Mouse (Mus musculus): ENCODE data around the gene Dnajc12. TPM values are rescaled to one million over a fixed set of nuclear protein-coding genes. Genes with fewer than 3 reads are reported as not detected.
"Not testable (repeated sequence)": the region's sequence is repeated elsewhere in the genome, so short reads cannot be mapped to it uniquely, and the experiment has no call there.

Dnajc12 gene
- polyA plus RNA-seq, 1 experiment from 2014 or later: 14.7 TPM

DNA sequence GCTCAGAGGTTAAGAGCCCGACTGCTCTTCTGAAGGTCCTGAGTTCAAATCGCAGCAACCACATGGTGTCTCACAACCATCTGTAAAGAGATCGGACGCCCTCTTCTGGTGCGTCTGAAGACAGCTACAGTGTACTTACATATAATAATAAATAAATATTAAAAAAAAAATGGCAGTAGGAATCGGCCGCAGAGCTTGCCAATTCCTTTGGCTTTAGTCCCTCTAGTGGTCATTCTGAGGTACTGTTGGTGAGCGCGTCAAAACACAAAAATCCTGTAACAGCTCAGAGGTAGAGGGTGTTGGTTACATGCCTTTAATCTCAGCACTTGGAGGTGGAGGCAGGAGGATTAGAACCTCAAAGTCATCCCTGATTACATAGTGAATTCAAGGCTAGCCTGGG is 4.8 kb upstream of the Dnajc12 start:
- Histone ChIP-seq H3K36me3 (ENCODE audit: control insufficient read depth, insufficient read depth, low read length) (no peaks in the 10 kb centered on the region), H3K4me2 (ENCODE audit: low read depth, severe bottlenecking) (no peak overlapping the region), H3K9me3 (ENCODE audit: control insufficient read depth, low read length) (no peaks in the 10 kb centered on the region), H3K4me3 (ENCODE audit: low read depth, low read length) (no peak overlapping the region), H3K9ac (ENCODE audit: low read length) (no peak overlapping the region), H3K4me1 (ENCODE audit: control insufficient read depth, insufficient read depth, low read length) (no peaks in the 10 kb centered on the region; the same call in 1 of the 2 replicates), H3K27ac (replicated peaks; ENCODE audit: low read depth, low read length) (no peak overlapping the region), H3K27me3 (ENCODE audit: control insufficient read depth, insufficient read depth, low read length) (no peaks in the 10 kb centered on the region)
- 21% methylated on average over 9 of the region's 9 CpGs for WGBS
- ATAC-seq (ENCODE audit: insufficient number of reproducible peaks, low FRiP score, low TSS enrichment, low read depth): no peak
- peak; percentile 71 for DNase-seq (ENCODE audit: low spot score)

- Histone ChIP-seq H3K4me1 (ENCODE audit: control insufficient read depth, insufficient read depth, low read length) (no peaks in the 10 kb centered on the region; the same call in 1 of the 2 replicates), H3K9ac (ENCODE audit: low read length) (no peak overlapping the region), H3K4me2 (ENCODE audit: low read depth, severe bottlenecking) (no peak overlapping the region), H3K9me3 (ENCODE audit: control insufficient read depth, low read length) (no peaks in the 10 kb centered on the region), H3K27ac (replicated peaks; ENCODE audit: low read depth, low read length) (no peak overlapping the region), H3K36me3 (ENCODE audit: control insufficient read depth, insufficient read depth, low read length) (no peaks in the 10 kb centered on the region), H3K4me3 (ENCODE audit: low read depth, low read length) (no peak overlapping the region), H3K27me3 (ENCODE audit: control insufficient read depth, insufficient read depth, low read length) (no peaks in the 10 kb centered on the region)
- DNase-seq (ENCODE audit: low spot score): no peak
- no peak for ATAC-seq (ENCODE audit: insufficient number of reproducible peaks, low FRiP score, low TSS enrichment, low read depth)
- 70% methylated on average over 6 of the region's 6 CpGs for WGBS
These were observed 3.1 kb upstream of the Dnajc12 start for GRCm38 (mm10) chr10:63378948-63379680.

- H3K27me3 ChIP-seq (ENCODE audit: control insufficient read depth, insufficient read depth, low read length): no peaks in the 10 kb centered on the region
- WGBS: 5% methylated on average over 24 of the region's 24 CpGs
- DNase-seq (ENCODE audit: low spot score): peak; percentile 31
These were observed 554 bp upstream of the Dnajc12 start, which contains the start of gene Sirt1 for GRCm38 (mm10) chr10:63381498-63382280. TSS of gene Sirt1 (minus strand) at chr10:63381704.

GRCm38 (mm10) chr10:63385897-63386296 is 3.7 kb downstream of the Dnajc12 start:
- DNase-seq (ENCODE audit: low spot score); ATAC-seq (ENCODE audit: insufficient number of reproducible peaks, low FRiP score, low TSS enrichment, low read depth); H3K36me3 ChIP-seq (ENCODE audit: control insufficient read depth, insufficient read depth, low read length); H3K4me1 ChIP-seq (ENCODE audit: control insufficient read depth, insufficient read depth, low read length); H3K9ac ChIP-seq (ENCODE audit: low read length); H3K27ac ChIP-seq (replicated peaks; ENCODE audit: low read depth, low read length); H3K27me3 ChIP-seq (ENCODE audit: control insufficient read depth, insufficient read depth, low read length); H3K9me3 ChIP-seq (ENCODE audit: control insufficient read depth, low read length): not testable (repeated sequence)
- Histone ChIP-seq H3K4me3 (ENCODE audit: low read depth, low read length) (peak overlapping the region; percentile 40; the same call in 1 of the 2 replicates), H3K4me2 (ENCODE audit: low read depth, severe bottlenecking) (peak overlapping the region; percentile 60)
- WGBS: 35% methylated on average over 5 of the region's 5 CpGs

More at GRCm38 (mm10) chr10:63381498-63382280, 554 bp upstream of the Dnajc12 start, which contains the start of gene Sirt1:
- no peaks in the 10 kb centered on the region; the same call in 1 of the 2 replicates for H3K4me1 ChIP-seq (ENCODE audit: control insufficient read depth, insufficient read depth, low read length)
- peak within 1 kb of the TSS; percentile 44 for H3K4me3 ChIP-seq (ENCODE audit: low read depth, low read length)
- H3K4me2 ChIP-seq (ENCODE audit: low read depth, severe bottlenecking): peak within 1 kb of the TSS; percentile 81
- H3K9ac ChIP-seq (ENCODE audit: low read length): peak within 1 kb of the TSS; percentile 62
- no peak within 1 kb of the TSS for H3K27ac ChIP-seq (replicated peaks; ENCODE audit: low read depth, low read length)
- H3K36me3 ChIP-seq (ENCODE audit: control insufficient read depth, insufficient read depth, low read length): no peaks in the 10 kb centered on the region
- H3K9me3 ChIP-seq (ENCODE audit: control insufficient read depth, low read length): no peaks in the 10 kb centered on the region
- ATAC-seq (ENCODE audit: insufficient number of reproducible peaks, low FRiP score, low TSS enrichment, low read depth): no peak

DNA sequence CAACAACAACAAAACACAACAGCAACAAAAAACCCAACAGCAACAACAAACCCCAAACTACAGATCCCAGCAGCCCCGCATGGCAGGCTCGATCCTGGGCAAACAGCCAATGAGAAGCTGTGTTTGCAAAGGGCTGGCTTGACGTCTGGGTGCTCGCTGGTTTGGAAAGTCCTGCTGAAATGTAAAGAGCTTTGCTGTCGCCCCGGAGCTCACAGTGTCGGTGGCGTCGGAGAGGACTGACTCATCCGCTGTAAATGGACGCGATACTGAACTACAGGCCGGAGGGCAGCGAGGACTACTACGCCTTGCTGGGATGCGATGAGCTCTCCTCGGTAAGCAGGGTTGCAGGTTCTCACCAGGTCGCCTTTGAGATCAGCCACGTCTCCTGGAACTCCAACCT is 4.2 kb downstream of the Dnajc12 start:
- Histone ChIP-seq H3K4me2 (ENCODE audit: low read depth, severe bottlenecking) (peak overlapping the region; percentile 60), H3K36me3 (ENCODE audit: control insufficient read depth, insufficient read depth, low read length) (no peaks in the 10 kb centered on the region), H3K27ac (replicated peaks; ENCODE audit: low read depth, low read length) (no peak overlapping the region), H3K9me3 (ENCODE audit: control insufficient read depth, low read length) (no peaks in the 10 kb centered on the region), H3K27me3 (ENCODE audit: control insufficient read depth, insufficient read depth, low read length) (no peaks in the 10 kb centered on the region), H3K4me3 (ENCODE audit: low read depth, low read length) (peak overlapping the region; percentile 40), H3K4me1 (ENCODE audit: control insufficient read depth, insufficient read depth, low read length) (no peaks in the 10 kb centered on the region; the same call in 1 of the 2 replicates), H3K9ac (ENCODE audit: low read length) (peak overlapping the region; percentile 35; the same call in 1 of the 2 replicates)
- ATAC-seq (ENCODE audit: insufficient number of reproducible peaks, low FRiP score, low TSS enrichment, low read depth) (peak; percentile 64; the same call in 1 of the 2 replicates), DNase-seq (ENCODE audit: low spot score) (peak; percentile 80)
- 0% methylated on average over 19 of the region's 19 CpGs for WGBS

GRCm38 (mm10) chr10:63386991-63387390 is 4.7 kb downstream of the Dnajc12 start:
- ATAC-seq (ENCODE audit: insufficient number of reproducible peaks, low FRiP score, low TSS enrichment, low read depth) (no peak), DNase-seq (ENCODE audit: low spot score) (no peak)
- no peaks in the 10 kb centered on the region for H3K4me1 ChIP-seq (ENCODE audit: control insufficient read depth, insufficient read depth, low read length)
- peak overlapping the region; percentile 40 for H3K4me3 ChIP-seq (ENCODE audit: low read depth, low read length)
- H3K4me2 ChIP-seq (ENCODE audit: low read depth, severe bottlenecking): peak overlapping the region; percentile 60
- WGBS: 4% methylated on average over 10 of the region's 10 CpGs
- H3K36me3 ChIP-seq (ENCODE audit: control insufficient read depth, insufficient read depth, low read length): no peaks in the 10 kb centered on the region
- H3K9me3 ChIP-seq (ENCODE audit: control insufficient read depth, low read length): no peaks in the 10 kb centered on the region
- H3K27me3 ChIP-seq (ENCODE audit: control insufficient read depth, insufficient read depth, low read length): no peaks in the 10 kb centered on the region
- H3K27ac ChIP-seq (replicated peaks; ENCODE audit: low read depth, low read length): no peak overlapping the region
- H3K9ac ChIP-seq (ENCODE audit: low read length): no peak overlapping the region

DNA sequence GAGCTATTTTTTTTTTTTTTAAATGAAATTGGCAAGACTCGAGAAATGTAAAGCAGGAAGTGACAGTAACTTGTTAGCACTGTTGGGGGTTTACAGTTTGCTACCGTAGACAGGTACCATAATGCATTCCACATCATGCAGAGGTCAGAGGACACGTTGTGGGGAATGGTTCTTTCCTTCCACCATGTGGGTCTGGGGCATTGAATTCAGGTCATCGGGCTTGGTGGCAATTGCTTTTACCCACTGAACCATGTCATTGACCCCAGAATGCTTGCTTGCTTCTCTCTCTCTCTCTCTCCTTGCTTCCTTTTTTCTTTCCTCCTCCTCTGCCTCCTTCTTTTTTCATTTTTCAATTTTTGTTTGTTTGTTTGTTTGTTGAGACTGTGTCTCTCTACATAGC is 6.7 kb downstream of the Dnajc12 start:
- Histone ChIP-seq H3K9ac (ENCODE audit: low read length) (no peak overlapping the region), H3K27me3 (ENCODE audit: control insufficient read depth, insufficient read depth, low read length) (no peaks in the 10 kb centered on the region), H3K9me3 (ENCODE audit: control insufficient read depth, low read length) (no peaks in the 10 kb centered on the region), H3K27ac (replicated peaks; ENCODE audit: low read depth, low read length) (no peak overlapping the region), H3K36me3 (ENCODE audit: control insufficient read depth, insufficient read depth, low read length) (no peaks in the 10 kb centered on the region), H3K4me1 (ENCODE audit: control insufficient read depth, insufficient read depth, low read length) (no peaks in the 10 kb centered on the region), H3K4me3 (ENCODE audit: low read depth, low read length) (no peak overlapping the region), H3K4me2 (ENCODE audit: low read depth, severe bottlenecking) (no peak overlapping the region)
- WGBS: 80% methylated on average over 4 of the region's 4 CpGs
- no peak for DNase-seq (ENCODE audit: low spot score)
- no peak for ATAC-seq (ENCODE audit: insufficient number of reproducible peaks, low FRiP score, low TSS enrichment, low read depth)

DNA sequence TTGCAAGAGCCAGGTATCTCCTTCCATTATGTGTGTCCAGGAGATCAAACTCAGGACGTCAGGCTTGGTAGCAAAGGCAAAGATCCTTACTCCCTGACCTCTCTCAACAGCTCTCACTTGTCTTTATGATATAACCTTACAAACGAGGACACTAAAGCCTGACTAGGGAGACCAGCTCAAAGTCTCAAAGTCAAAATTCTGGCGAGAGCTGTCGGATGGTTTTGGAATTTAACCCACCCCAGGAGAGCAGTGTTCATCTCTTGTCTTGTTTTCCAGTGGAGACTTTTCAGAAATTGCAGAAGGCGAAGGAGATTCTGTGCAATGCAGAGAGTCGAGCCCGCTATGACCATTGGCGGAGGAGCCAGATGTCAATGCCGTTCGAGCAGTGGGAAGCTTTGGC is 14.7 kb downstream of the Dnajc12 start:
- Histone ChIP-seq H3K9ac (ENCODE audit: low read length) (no peak overlapping the region), H3K9me3 (ENCODE audit: control insufficient read depth, low read length) (no peaks in the 10 kb centered on the region), H3K4me2 (ENCODE audit: low read depth, severe bottlenecking) (no peak overlapping the region), H3K27me3 (ENCODE audit: control insufficient read depth, insufficient read depth, low read length) (no peaks in the 10 kb centered on the region), H3K36me3 (ENCODE audit: control insufficient read depth, insufficient read depth, low read length) (no peaks in the 10 kb centered on the region), H3K4me1 (ENCODE audit: control insufficient read depth, insufficient read depth, low read length) (no peaks in the 10 kb centered on the region), H3K27ac (replicated peaks; ENCODE audit: low read depth, low read length) (no peak overlapping the region), H3K4me3 (ENCODE audit: low read depth, low read length) (no peak overlapping the region)
- ATAC-seq (ENCODE audit: insufficient number of reproducible peaks, low FRiP score, low TSS enrichment, low read depth): no peak
- WGBS: 93% methylated on average over 10 of the region's 10 CpGs
- DNase-seq (ENCODE audit: low spot score): no peak

Data from limb, embryonic 11.5 days (tissue).